ENCODE assay signal across 8 mouse cellular contexts in the genomic region with DNA sequence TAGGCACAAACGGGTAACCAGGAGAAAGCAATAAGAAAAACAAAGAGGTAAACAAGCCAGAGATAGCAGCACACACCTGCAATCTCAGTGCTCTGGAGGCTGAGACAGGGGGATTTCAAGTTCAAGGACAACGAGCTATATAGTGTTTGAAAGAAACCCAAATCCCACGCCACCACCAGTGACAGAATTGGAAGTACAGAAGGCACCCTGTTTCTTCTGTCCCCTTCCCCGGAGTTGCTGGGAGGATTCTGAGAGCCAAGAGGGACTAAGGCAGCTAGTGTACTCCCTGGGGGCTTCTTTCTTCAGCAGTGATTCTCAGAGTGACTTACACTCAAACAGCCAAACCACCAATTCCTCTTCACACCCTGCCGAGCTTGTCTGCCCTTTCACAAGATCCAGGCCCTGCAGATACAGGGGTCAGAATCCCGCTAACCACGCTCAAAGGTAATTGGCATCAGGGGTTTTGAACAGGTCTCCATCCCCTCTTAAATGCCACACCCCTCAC. TPM values are rescaled to one million over a fixed set of nuclear protein-coding genes. Genes with fewer than 3 reads are reported as not detected.
DNase-seq lines count a peak whose midpoint lies in the region; ATAC-seq and TF ChIP-seq lines count a peak whose summit lies in the region.

No protein-coding gene starts in this region.

- peak overlapping the region; percentile 85 for H3K27ac ChIP-seq in gastrocnemius, adult 2 months
- H3K27ac ChIP-seq in neural tube, embryonic 11.5 days (ENCODE audit: low read depth, low read length), result peak overlapping the region; percentile 97
- peak overlapping the region; percentile 89 for H3K27ac ChIP-seq in limb, embryonic 14.5 days (replicated peaks; ENCODE audit: low read depth, low read length)

- DNase-seq in gastrocnemius, adult 2 months, result peak; percentile 16
- DNase-seq in gastrocnemius, adult 8-10 months (ENCODE audit: low spot score in 2 of 2), result no peak
- no peak for DNase-seq in neural tube, embryonic 11.5 days (ENCODE audit: low spot score)
- no peak for DNase-seq in neural tube, embryonic 10.5 days (ENCODE audit: extremely low spot score, low spot score)
- DNase-seq in limb, embryonic 14.5 days (ENCODE audit: low spot score), result no peak
- DNase-seq in urinary bladder, postnatal 4 days (ENCODE audit: low spot score in 2 of 2), result no peak
- no peak for DNase-seq in urinary bladder, postnatal 36 days (ENCODE audit: low spot score in 2 of 2)
- DNase-seq in adrenal gland, adult (ENCODE audit: inconsistent age in 2 of 2, low spot score in 1 of 2), result no peak

- no peaks in the 10 kb centered on the region for H3K9me3 ChIP-seq in neural tube, embryonic 11.5 days (ENCODE audit: control insufficient read depth, low read length)
- no peaks in the 10 kb centered on the region for H3K9me3 ChIP-seq in limb, embryonic 14.5 days (ENCODE audit: control insufficient read depth, low read length)

- peak; percentile 3; the same call in 1 of the 2 replicates for ATAC-seq in neural tube, embryonic 11.5 days (ENCODE audit: insufficient read depth, low FRiP score, low TSS enrichment)
- ATAC-seq in limb, embryonic 14.5 days (ENCODE audit: low FRiP score, low read depth), result no peak

- H3K4me1 ChIP-seq in neural tube, embryonic 11.5 days (ENCODE audit: control insufficient read depth, insufficient read depth, low read length), result peaks cover 43% of the 10 kb centered on the region
- peaks cover 31% of the 10 kb centered on the region for H3K4me1 ChIP-seq in limb, embryonic 14.5 days (ENCODE audit: control insufficient read depth, insufficient read depth, low read length)

- 29% methylated on average over 7 of the region's 7 CpGs for WGBS in neural tube, embryonic 11.5 days
- 36% methylated on average over 7 of the region's 7 CpGs for WGBS in limb, embryonic 14.5 days

- H3K4me2 ChIP-seq in neural tube, embryonic 11.5 days (ENCODE audit: low read depth), result peak overlapping the region; percentile 42
- peak overlapping the region; percentile 50 for H3K4me2 ChIP-seq in limb, embryonic 14.5 days (replicated peaks; ENCODE audit: low read depth, low read length, severe bottlenecking)

- H3K27me3 ChIP-seq in neural tube, embryonic 11.5 days (ENCODE audit: control insufficient read depth, insufficient read depth, low read length), result no peaks in the 10 kb centered on the region
- no peaks in the 10 kb centered on the region for H3K27me3 ChIP-seq in limb, embryonic 14.5 days (ENCODE audit: control insufficient read depth, insufficient read depth, low read length)

- H3K36me3 ChIP-seq in neural tube, embryonic 11.5 days (ENCODE audit: control insufficient read depth, insufficient read depth, low read length), result no peaks in the 10 kb centered on the region
- H3K36me3 ChIP-seq in limb, embryonic 14.5 days (ENCODE audit: control insufficient read depth, insufficient read depth, low read length), result no peaks in the 10 kb centered on the region

- no peak for TF ChIP-seq CTCF in gastrocnemius, adult 2 months (IDR thresholded peaks at IDR 0.05)

- no peak overlapping the region for H3K4me3 ChIP-seq in gastrocnemius, adult 2 months
- H3K4me3 ChIP-seq in neural tube, embryonic 11.5 days (ENCODE audit: low read depth, low read length), result peak overlapping the region; percentile 3; the same call in 1 of the 2 replicates
- peak overlapping the region; percentile 14; the same call in 1 of the 2 replicates for H3K4me3 ChIP-seq in limb, embryonic 14.5 days (replicated peaks; ENCODE audit: low read length)

- intact Hi-C loops in gastrocnemius, adult 2 months (cut with DNase I), result no loop called here

- H3K9ac ChIP-seq in neural tube, embryonic 11.5 days (ENCODE audit: low read length), result peak overlapping the region; percentile 59
- peak overlapping the region; percentile 52; the same call in 1 of the 2 replicates for H3K9ac ChIP-seq in limb, embryonic 14.5 days (ENCODE audit: low read depth, low read length, severe bottlenecking)

- no peak for TF ChIP-seq POLR2A in limb, embryonic 14.5 days (IDR thresholded peaks at IDR 0.05; ENCODE audit: borderline replicate concordance, extremely low read depth, insufficient read depth, insufficient read length)

RNA-seq across cellular contexts. Expression of a gene that starts 51.3 kb away (rescaled TPM):
- total RNA-seq in gastrocnemius, adult 2 months (2021), result 100 to 1,000 TPM; 177 to 277 TPM
- total RNA-seq in gastrocnemius, adult 8-10 months (2022), result 100 to 1,000 TPM; 196 to 240 (median 221) TPM
- polyA plus RNA-seq in neural tube, embryonic 11.5 days (2014; fragmentation: Nextera tagmentation; extraction: Ambion mirVana), result 33.3 and 35.6 TPM in 2 replicates
- 28.4 and 29.7 TPM in 2 replicates for polyA plus RNA-seq in limb, embryonic 14.5 days (2012; rRNA removed)
- 34.8 and 37.3 TPM in 2 replicates for polyA plus RNA-seq in limb, embryonic 14.5 days (2014; fragmentation: Nextera tagmentation; extraction: Ambion mirVana)
